Mouse (Mus musculus) central nervous system, embryonic 14 days (tissue): ENCODE results near the gene Fbxo8. TPM values are rescaled to one million over a fixed set of nuclear protein-coding genes. Genes with fewer than 3 reads are reported as not detected.

Source experiments
- polyA plus RNA-seq: library from polyadenylated mRNA; depleted of rRNA; stranded (reverse); fragments of >200 nt; gene quantifications from 2 replicates; pipeline ENCODE4 v1.2.3, GENCODE M21; 2012; rRNA removed

Fbxo8 gene
- 23.5 and 25.6 TPM in 2 replicates for polyA plus RNA-seq

DNA sequence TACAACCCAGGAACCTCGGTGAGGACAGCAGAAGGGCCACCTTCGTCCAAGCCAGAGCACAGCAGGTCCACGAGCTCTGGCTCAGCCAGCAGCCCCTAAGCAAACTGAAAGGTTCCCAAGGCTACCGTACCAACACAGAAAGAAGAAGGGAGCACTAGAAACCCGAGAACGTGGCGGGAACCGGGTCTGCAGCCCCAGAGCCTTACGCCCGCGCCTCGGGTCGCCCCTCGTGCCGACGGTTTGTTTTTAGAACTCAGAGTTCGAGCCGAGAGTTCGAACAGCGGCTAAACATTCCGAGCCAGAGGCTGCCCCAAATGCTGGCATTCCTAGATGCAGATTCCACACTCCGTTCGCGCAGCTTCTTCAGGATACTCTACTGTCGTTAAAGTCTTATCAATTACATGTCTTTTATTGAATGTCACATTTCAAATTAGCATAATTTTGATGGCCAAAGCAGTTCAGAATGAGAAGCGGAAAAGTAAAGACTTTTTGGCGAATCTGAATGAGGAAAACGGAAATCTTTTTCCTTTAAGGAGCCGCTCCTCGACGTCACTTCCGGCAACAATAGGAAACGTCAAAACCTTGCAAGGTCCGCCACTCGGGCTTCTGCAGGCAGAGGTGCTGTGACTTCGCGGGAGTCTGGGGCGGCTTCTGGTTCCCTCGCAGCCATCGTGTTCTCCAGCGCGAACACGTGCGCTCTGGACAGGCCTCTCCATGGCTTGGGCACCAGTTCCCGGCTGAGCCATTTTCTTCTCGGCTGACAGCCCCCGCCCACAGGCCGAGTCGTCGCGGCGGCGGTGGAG lies at the start of gene Fbxo8, which contains the start of gene Cep44:
TSS of gene Fbxo8 (plus strand) at position 533 of the 803 bp plus-strand sequence.
TSS of gene Cep44 (minus strand) at position 490 of the 803 bp plus-strand sequence.

Other genes starting within 250 kb of the Fbxo8 start
- 35.3 and 37.9 TPM in 2 replicates for gene Cep44, start within 50 bp of the Fbxo8 start, polyA plus RNA-seq